Mouse (Mus musculus) left cerebral cortex, postnatal 14 days (tissue): ENCODE measurements at regions not wholly inside any gene's neighbourhood (a gene's known extent, or its start where the extent isn't known, plus 50 kb on each side); places are given as distances from the start of the nearest gene placed in this dataset.

Source experiments
- DNase-seq, 2 experiments: peaks; one replicate each; pipeline ENCODE4 v3.0.0; 2021 to 2022; ENCODE audit warnings: low spot score in 2 of 2, mixed read lengths in 1 of 2
- intact Hi-C: fragments of 180-260 bp; cut with DNase I; formaldehyde crosslinking; loops from one replicate; pipeline ENCODE4 v1.15.1; 2025

- no peak for DNase-seq
- intact Hi-C loops = no loop called here
Observed at GRCm38 (mm10) chr13:36807961-36808360, 73.0 kb upstream of the Nrn1 start.

- peak; percentile 65 to 74 for DNase-seq
- intact Hi-C loops = loop anchor here (5.0 kb wide), 1 partner anchor 523 kb away; no protein-coding TSS in a partner anchor
Observed at GRCm38 (mm10) chr13:36789360-36789759, 54.4 kb upstream of the Nrn1 start.
